In the genomic region with DNA sequence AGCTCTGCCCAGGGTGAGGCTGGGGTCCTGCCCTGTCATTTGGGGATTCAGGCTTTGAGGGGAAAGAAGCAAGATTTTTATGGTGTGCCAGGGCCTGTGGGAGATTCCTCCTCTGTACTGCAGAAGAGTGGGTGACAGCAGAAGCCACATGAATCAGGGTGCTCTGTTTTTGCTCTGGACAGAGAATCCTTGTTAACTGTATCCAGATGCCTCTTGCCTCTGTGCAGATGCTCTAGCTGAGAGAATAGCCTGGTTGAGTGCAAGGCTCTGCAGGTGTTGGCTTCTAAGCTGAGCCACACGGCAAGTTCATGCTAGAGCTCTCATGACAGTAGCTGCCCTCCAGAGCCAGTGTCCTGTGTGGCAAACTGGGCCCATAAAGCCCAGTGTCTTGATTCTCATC, we compare ENCODE assay signal across 11 mouse cellular contexts. TPM values are rescaled to one million over a fixed set of nuclear protein-coding genes. Genes with fewer than 3 reads are reported as not detected.
DNase-seq lines count a peak whose midpoint lies in the region; ATAC-seq and TF ChIP-seq lines count a peak whose summit lies in the region.
"Had no signal": no experiment of that assay in that cellular context is flagged by ENCODE, and none has a peak within 500 bp of the region (broad histone marks: within the 10 kb centered on the region; RNA-seq: fewer than 3 reads in every experiment).

No protein-coding gene starts in this region.

- intact Hi-C loops in left cerebral cortex, postnatal 36 days (cut with DNase I) = no loop called here

- DNase-seq in frontal cortex, postnatal 14 days (ENCODE audit: low spot score in 2 of 2) = no peak
- no peak for DNase-seq in liver, postnatal 0 days
- DNase-seq in liver, embryonic 11.5 days (ENCODE audit: low spot score) = no peak
- no peak for DNase-seq in left cerebral cortex, postnatal 36 days (ENCODE audit: low spot score in 2 of 2)
- DNase-seq in gastrocnemius, postnatal 10 days = no peak

- no peak overlapping the region for H3K4me2 ChIP-seq in liver, postnatal 0 days (ENCODE audit: low read depth, low read length)
- no peak overlapping the region for H3K4me2 ChIP-seq in liver, embryonic 11.5 days
- no peak overlapping the region for H3K4me2 ChIP-seq in embryonic facial prominence, embryonic 15.5 days (replicated peaks)
- no peak overlapping the region for H3K4me2 ChIP-seq in midbrain, embryonic 16.5 days (ENCODE audit: low read length)
- H3K4me2 ChIP-seq: liver, embryonic 15.5 days had no signal

- no peak for TF ChIP-seq CTCF in liver, postnatal 0 days (IDR thresholded peaks at IDR 0.05; ENCODE audit: low read depth)

- 59% methylated on average over 1 of the region's 1 CpGs for WGBS in liver, postnatal 0 days (ENCODE audit: insufficient replicate concordance)
- 74% methylated on average over 1 of the region's 1 CpGs for WGBS in liver, embryonic 11.5 days
- 22% methylated on average over 1 of the region's 1 CpGs for WGBS in embryonic facial prominence, embryonic 15.5 days
- 63% methylated on average over 1 of the region's 1 CpGs for WGBS in midbrain, embryonic 16.5 days

- H3K9me3 ChIP-seq in liver, postnatal 0 days (ENCODE audit: low read length) = no peaks in the 10 kb centered on the region
- H3K9me3 ChIP-seq in liver, embryonic 11.5 days (ENCODE audit: control insufficient read depth, low read length) = no peaks in the 10 kb centered on the region
- H3K9me3 ChIP-seq in embryonic facial prominence, embryonic 15.5 days (replicated peaks) = no peaks in the 10 kb centered on the region
- no peaks in the 10 kb centered on the region for H3K9me3 ChIP-seq in midbrain, embryonic 16.5 days (replicated peaks; ENCODE audit: control insufficient read depth, low read length, poor library complexity, severe bottlenecking)
- H3K9me3 ChIP-seq: liver, embryonic 15.5 days had no signal

- peaks cover 4% of the 10 kb centered on the region; the same call in 1 of the 2 replicates for H3K4me1 ChIP-seq in liver, postnatal 0 days (ENCODE audit: insufficient read depth)
- H3K4me1 ChIP-seq in liver, embryonic 11.5 days (replicated peaks; ENCODE audit: control insufficient read depth, insufficient read depth, low read length) = peaks cover 5% of the 10 kb centered on the region
- H3K4me1 ChIP-seq in embryonic facial prominence, embryonic 15.5 days = peaks cover 35% of the 10 kb centered on the region
- H3K4me1 ChIP-seq in midbrain, embryonic 16.5 days (ENCODE audit: control insufficient read depth, insufficient read depth, low read length) = peaks cover 4% of the 10 kb centered on the region; the same call in 1 of the 2 replicates

- H3K36me3 ChIP-seq in liver, postnatal 0 days (replicated peaks; ENCODE audit: insufficient read depth, low read length) = peaks cover 77% of the 10 kb centered on the region
- peaks cover 56% of the 10 kb centered on the region for H3K36me3 ChIP-seq in liver, embryonic 11.5 days (ENCODE audit: control insufficient read depth, insufficient read depth, low read length)
- peaks cover 88% of the 10 kb centered on the region for H3K36me3 ChIP-seq in embryonic facial prominence, embryonic 15.5 days
- H3K36me3 ChIP-seq in midbrain, embryonic 16.5 days (ENCODE audit: control insufficient read depth, insufficient read depth, low read length) = peaks cover 25% of the 10 kb centered on the region

- H3K27ac ChIP-seq in liver, postnatal 0 days (ENCODE audit: low read depth) = no peak overlapping the region
- no peak overlapping the region for H3K27ac ChIP-seq in liver, embryonic 11.5 days (ENCODE audit: low read depth, low read length)
- peak overlapping the region; percentile 63 for H3K27ac ChIP-seq in embryonic facial prominence, embryonic 15.5 days (replicated peaks)
- H3K27ac ChIP-seq in midbrain, embryonic 16.5 days (ENCODE audit: low read length) = peak overlapping the region; percentile 30; the same call in 1 of the 2 replicates
- H3K27ac ChIP-seq: heart, adult 2 months; liver, embryonic 15.5 days had no signal

- no peak for TF ChIP-seq EP300 in liver, postnatal 0 days (IDR thresholded peaks at IDR 0.05; ENCODE audit: low read depth)

- 0 out of 2 replicates have a peak overlapping the region, but pooled peaks have one; percentile 16 for H3K9ac ChIP-seq in liver, postnatal 0 days (replicated peaks)
- H3K9ac ChIP-seq in liver, embryonic 11.5 days (ENCODE audit: low read depth, low read length) = no peak overlapping the region
- no peak overlapping the region for H3K9ac ChIP-seq in embryonic facial prominence, embryonic 15.5 days
- no peak overlapping the region for H3K9ac ChIP-seq in midbrain, embryonic 16.5 days (ENCODE audit: low read depth, low read length)
- H3K9ac ChIP-seq: liver, embryonic 15.5 days had no signal

- H3K27me3 ChIP-seq in liver, postnatal 0 days (ENCODE audit: insufficient read depth, low read length) = no peaks in the 10 kb centered on the region
- no peaks in the 10 kb centered on the region for H3K27me3 ChIP-seq in liver, embryonic 11.5 days (replicated peaks; ENCODE audit: control insufficient read depth, insufficient read depth, low read length)
- no peaks in the 10 kb centered on the region for H3K27me3 ChIP-seq in embryonic facial prominence, embryonic 15.5 days
- H3K27me3 ChIP-seq in midbrain, embryonic 16.5 days (ENCODE audit: control insufficient read depth, insufficient read depth, low read depth, low read length) = no peaks in the 10 kb centered on the region
- H3K27me3 ChIP-seq: liver, embryonic 15.5 days; Patski had no signal

- peak; percentile 67 for ATAC-seq in frontal cortex, adult (ENCODE audit: low TSS enrichment)
- ATAC-seq in liver, postnatal 0 days = no peak
- no peak for ATAC-seq in liver, embryonic 11.5 days (replicated peaks; ENCODE audit: low FRiP score)
- ATAC-seq in embryonic facial prominence, embryonic 15.5 days (ENCODE audit: insufficient number of reproducible peaks, low FRiP score, low TSS enrichment, low read depth) = 0 out of 2 replicates have a peak, but pooled peaks have one; percentile 37
- no peak for ATAC-seq in midbrain, embryonic 16.5 days

- H3K4me3 ChIP-seq in liver, postnatal 0 days (ENCODE audit: low read depth, low read length) = no peak overlapping the region
- H3K4me3 ChIP-seq in liver, embryonic 11.5 days (ENCODE audit: low read depth, low read length) = no peak overlapping the region
- H3K4me3 ChIP-seq in embryonic facial prominence, embryonic 15.5 days (replicated peaks) = no peak overlapping the region
- H3K4me3 ChIP-seq in midbrain, embryonic 16.5 days (ENCODE audit: low read depth, low read length) = no peak overlapping the region
- H3K4me3 ChIP-seq: heart, adult 2 months; liver, embryonic 15.5 days had no signal

RNA-seq across cellular contexts. Expression of a gene that starts 20.3 kb away (rescaled TPM):
- 19.6 and 21.8 TPM in 2 replicates for polyA plus RNA-seq in liver, postnatal 0 days (2015; fragmentation: Nextera tagmentation; extraction: Ambion mirVana)
- 94.3 and 105 TPM in 2 replicates for polyA plus RNA-seq in liver, embryonic 11.5 days (2014; fragmentation: Nextera tagmentation; extraction: Ambion mirVana)
- polyA plus RNA-seq in embryonic facial prominence, embryonic 15.5 days (2015; fragmentation: Nextera tagmentation; extraction: Ambion mirVana) = 90.4 and 91.7 TPM in 2 replicates
- polyA plus RNA-seq in midbrain, embryonic 16.5 days (2015; fragmentation: Nextera tagmentation; extraction: Ambion mirVana) = 107 and 112 TPM in 2 replicates
- 10 to 100 TPM; 96.3 to 99.5 TPM for total RNA-seq in left cerebral cortex, postnatal 36 days (2021)
- 10 to 100 TPM; 38.5 to 46.3 TPM for total RNA-seq in gastrocnemius, postnatal 10 days (2021)

RNA-seq across cellular contexts. Expression of a gene that starts 24.2 kb away (rescaled TPM):
- 281 and 298 TPM in 2 replicates for polyA plus RNA-seq in liver, postnatal 0 days (2015; fragmentation: Nextera tagmentation; extraction: Ambion mirVana)
- polyA plus RNA-seq in liver, embryonic 11.5 days (2014; fragmentation: Nextera tagmentation; extraction: Ambion mirVana) = 343 and 358 TPM in 2 replicates
- 422 and 425 TPM in 2 replicates for polyA plus RNA-seq in embryonic facial prominence, embryonic 15.5 days (2015; fragmentation: Nextera tagmentation; extraction: Ambion mirVana)
- polyA plus RNA-seq in midbrain, embryonic 16.5 days (2015; fragmentation: Nextera tagmentation; extraction: Ambion mirVana) = 492 and 497 TPM in 2 replicates
- 100 to 1,000 TPM; 190 to 237 TPM for total RNA-seq in left cerebral cortex, postnatal 36 days (2021)
- total RNA-seq in gastrocnemius, postnatal 10 days (2021) = 100 to 1,000 TPM; 377 to 422 TPM

RNA-seq across cellular contexts. Expression of a gene that starts 24.4 kb away (rescaled TPM):
- 3.3 and 4.1 TPM in 2 replicates for polyA plus RNA-seq in liver, postnatal 0 days (2015; fragmentation: Nextera tagmentation; extraction: Ambion mirVana)
- 9.1 and 10.7 TPM in 2 replicates for polyA plus RNA-seq in liver, embryonic 11.5 days (2014; fragmentation: Nextera tagmentation; extraction: Ambion mirVana)
- 23.9 and 26.1 TPM in 2 replicates for polyA plus RNA-seq in embryonic facial prominence, embryonic 15.5 days (2015; fragmentation: Nextera tagmentation; extraction: Ambion mirVana)
- polyA plus RNA-seq in midbrain, embryonic 16.5 days (2015; fragmentation: Nextera tagmentation; extraction: Ambion mirVana) = 15.6 and 16.1 TPM in 2 replicates
- 10 to 100 TPM; 13.7 to 14.9 TPM for total RNA-seq in left cerebral cortex, postnatal 36 days (2021)
- 1 to 10 TPM; 6.6 to 7.0 TPM for total RNA-seq in gastrocnemius, postnatal 10 days (2021)

Comparison
In these comparisons a context has a peak if more than half of its experiments do, and no peak if none do; other contexts are left out.
1. ATAC-seq: peak in frontal cortex, adult (single experiment) and embryonic facial prominence, embryonic 15.5 days (single experiment); none in liver, postnatal 0 days (single experiment), liver, embryonic 11.5 days (single experiment) and midbrain, embryonic 16.5 days (single experiment).
2. H3K27ac ChIP-seq: peak in embryonic facial prominence, embryonic 15.5 days (single experiment) and midbrain, embryonic 16.5 days (single experiment); none in liver, postnatal 0 days (single experiment) and liver, embryonic 11.5 days (single experiment).